Mouse (Mus musculus) ES-CJ7 (cell line): ENCODE results near the gene Rpl29.

Experiments used
- DNase-seq: peaks from one replicate; pipeline ENCODE4 v3.0.0; 2011; ENCODE audit warnings: low read depth, low spot score

Gene Rpl29

DNA sequence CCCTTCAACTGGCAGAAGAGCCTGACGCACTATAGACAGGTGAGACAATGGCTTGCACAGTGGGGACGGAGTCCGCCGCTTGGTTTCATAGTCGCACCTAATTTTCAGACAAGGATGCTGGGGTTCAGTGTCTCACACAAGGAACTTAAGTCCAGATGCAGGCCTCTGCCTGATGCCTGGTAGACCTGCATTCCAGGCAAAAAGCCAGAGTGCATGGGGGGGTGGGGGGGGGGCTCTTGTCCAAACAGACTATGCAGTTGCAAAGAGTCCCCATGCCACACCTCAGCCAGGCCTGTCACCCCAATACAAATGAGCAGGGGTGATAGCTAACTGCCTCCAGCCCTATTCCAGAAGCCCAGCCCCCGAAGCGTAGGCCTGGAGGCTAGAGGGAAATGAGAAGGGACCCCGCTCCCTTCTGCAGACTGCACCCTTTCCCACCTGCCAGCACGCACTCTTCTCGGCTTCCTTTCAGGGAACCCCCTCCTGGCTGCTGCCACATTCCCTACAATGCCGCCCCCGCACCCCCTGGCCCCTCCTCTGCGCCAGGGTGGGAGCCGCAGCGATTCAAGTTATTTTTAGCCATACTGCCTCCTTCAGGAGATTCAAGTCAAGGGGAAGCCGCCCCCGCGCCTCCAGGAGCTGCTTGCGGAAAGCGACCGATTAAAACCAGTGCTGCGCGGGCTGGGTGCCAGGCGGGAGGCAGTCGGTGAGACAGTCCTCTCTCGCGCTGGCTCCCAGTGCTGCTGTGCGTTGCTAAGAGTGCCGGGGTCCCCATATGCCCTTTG, 11.2 kb upstream of the Rpl29 start:
- DNase-seq, result peak; percentile 52

- DNase-seq, result no peak
Observed at GRCm38 (mm10) chr9:106420608-106421007, 8.6 kb upstream of the Rpl29 start.

- no peak for DNase-seq
Observed at GRCm38 (mm10) chr9:106421033-106421864, 8.0 kb upstream of the Rpl29 start.

- peak; percentile 93 for DNase-seq
Observed at GRCm38 (mm10) chr9:106421865-106422160, 7.4 kb upstream of the Rpl29 start.

- DNase-seq, result peak; percentile 48
Observed at GRCm38 (mm10) chr9:106428719-106429220, 484 bp upstream of the Rpl29 start.

- no peak for DNase-seq
Observed at GRCm38 (mm10) chr9:106430015-106430264, 686 bp downstream of the Rpl29 start.

DNA sequence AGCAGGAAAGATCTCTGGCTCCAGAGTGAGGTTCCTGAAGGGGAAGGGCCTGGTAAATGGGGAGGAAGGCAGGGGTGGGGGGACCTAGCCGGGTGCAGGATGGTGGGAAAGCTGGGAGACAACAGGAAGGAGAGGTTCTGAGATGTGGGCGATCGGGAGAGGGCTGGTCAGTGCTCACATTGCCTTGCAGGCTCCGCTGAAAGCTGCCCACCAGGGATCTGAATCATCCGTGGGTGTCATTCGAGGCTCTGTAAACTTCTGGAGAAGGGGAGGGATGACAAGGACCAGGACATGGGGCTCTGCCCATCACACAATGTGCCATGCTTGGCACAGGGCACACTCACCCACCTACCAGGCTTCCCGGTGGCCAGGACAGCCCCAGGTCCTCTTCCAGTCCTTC, 4.1 kb downstream of the Rpl29 start:
- no peak for DNase-seq

DNA sequence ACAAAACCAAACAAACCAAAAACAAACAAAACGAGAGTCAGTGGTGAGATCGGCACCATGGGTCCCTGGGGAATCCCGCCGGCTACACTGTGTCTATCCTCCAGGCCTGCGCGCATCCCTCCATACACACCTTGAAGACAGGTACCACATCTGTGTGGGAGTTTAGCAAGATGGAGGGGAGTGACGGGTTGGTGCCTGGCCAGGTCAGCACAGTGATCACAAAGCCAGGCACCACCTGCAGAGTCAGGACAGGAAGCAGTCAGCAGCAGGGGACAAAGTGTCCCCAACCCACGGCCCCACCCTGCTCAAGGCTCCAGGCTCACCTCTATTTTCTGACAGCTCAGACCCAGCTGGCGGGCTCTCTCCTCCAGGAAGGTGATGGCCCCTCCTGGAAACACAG, 7.3 kb downstream of the Rpl29 start:
- DNase-seq, result no peak

GRCm38 (mm10) chr9:106442680-106443079, 13.4 kb downstream of the Rpl29 start:
- DNase-seq, result no peak

GRCm38 (mm10) chr9:106444836-106445235, 15.6 kb downstream of the Rpl29 start:
- DNase-seq, result no peak

GRCm38 (mm10) chr9:106447348-106447747, 18.1 kb downstream of the Rpl29 start, which contains the start of the genes Abhd14b and Abhd14a:
Gene Abhd14b, plus strand, starts transcription at chr9:106447459.
Gene Abhd14a, minus strand, starts transcription at chr9:106447678.
- DNase-seq, result peak; percentile 77

DNA sequence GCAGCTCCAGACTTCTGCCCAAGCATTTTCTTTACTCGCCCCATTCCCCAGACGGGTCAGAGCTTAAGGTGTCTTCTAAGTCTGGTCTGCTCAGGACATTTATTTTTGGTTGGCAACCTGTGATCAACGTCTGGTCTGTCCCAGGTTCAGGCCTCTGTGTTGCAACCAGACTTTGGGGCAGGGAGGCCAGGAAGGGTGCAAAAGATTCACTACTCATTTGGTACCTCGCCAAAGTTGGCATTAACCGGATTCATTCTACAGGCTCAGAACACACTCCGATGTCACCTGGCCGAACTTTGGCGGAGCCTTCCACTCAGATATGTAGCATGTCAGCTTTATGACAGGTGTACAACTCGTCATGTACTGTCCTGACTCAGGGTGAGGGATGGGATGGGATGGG, 18.7 kb downstream of the Rpl29 start:
- no peak for DNase-seq

- peak; percentile 73 for DNase-seq
Observed at GRCm38 (mm10) chr9:106448498-106449031, 19.3 kb downstream of the Rpl29 start.

DNA sequence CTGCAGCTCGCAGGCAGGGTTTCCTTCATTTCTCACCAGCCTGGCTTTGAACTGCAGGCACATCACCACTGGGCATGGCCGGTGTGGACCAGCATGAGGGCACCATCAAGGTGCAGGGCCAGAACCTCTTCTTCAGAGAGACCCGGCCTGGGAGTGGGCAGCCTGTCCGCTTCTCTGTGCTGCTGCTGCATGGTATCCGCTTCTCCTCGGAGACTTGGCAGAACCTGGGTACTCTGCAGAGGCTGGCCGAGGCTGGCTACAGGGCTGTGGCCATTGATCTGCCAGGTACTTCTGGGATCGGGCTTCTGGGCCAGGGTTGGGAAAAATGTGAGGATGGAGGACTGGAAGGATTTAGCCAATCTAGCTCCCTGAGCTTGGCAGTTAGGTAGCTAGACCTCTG, 20.7 kb downstream of the Rpl29 start:
- no peak for DNase-seq

DNA sequence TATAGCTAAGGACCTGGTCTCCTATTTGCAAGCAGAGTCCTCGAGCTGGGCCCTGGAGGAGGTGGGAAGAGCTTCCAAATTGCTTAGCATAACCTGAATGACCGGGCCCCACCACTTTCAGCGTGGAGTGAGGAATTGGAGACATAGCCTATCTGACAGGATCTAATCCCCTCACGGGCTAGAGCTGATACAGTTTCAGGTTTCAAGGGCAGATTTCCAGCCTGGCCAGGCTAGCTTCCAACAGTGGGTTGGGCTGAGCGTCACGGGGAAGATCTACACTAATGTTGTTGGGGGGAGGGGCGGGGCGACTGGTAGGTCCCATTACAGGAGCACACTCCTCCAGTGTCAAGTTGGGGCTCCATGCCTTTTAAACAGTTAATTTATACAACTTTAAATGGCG, 21.4 kb downstream of the Rpl29 start:
- peak; percentile 70 for DNase-seq

GRCm38 (mm10) chr9:106451298-106451697, 22.0 kb downstream of the Rpl29 start:
- DNase-seq, result no peak

DNA sequence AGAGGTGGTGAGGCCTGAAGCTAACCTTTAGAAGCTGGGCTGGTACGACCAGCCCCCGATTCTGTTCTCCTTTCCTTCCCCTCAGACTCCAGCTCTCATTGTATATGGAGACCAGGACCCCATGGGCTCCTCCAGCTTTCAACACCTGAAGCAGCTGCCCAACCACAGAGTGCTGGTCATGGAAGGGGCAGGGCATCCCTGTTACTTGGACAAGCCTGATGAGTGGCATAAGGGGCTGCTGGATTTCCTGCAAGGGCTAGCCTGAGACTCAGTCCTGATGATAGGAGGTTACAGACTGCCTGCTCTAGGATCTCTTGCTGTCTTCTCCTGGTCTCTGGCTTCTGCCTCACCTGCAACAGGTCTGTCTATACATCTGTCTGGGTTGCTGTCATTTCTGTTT, 22.6 kb downstream of the Rpl29 start:
- DNase-seq, result no peak

- DNase-seq, result no peak
Observed at GRCm38 (mm10) chr9:106452351-106452750, 23.1 kb downstream of the Rpl29 start.

DNA sequence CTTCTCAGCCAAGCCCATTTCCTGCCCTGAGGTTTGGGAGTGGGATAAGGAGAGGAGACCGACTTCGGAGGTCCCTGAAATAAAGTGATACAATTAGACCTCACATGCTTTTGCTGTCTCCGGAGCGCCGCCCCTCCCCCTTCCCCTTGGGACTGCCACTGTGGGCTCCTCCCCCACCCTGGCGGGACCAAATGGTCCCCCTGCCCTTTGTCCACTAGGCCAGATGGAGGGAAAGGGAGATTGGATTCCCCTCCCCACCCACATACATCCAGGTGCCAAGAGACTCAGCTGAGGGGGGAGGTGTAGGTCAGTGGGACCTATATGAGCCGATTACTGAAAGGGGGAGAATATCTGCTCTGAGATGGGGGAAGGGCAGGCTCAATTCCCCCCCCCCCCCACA, 23.6 kb downstream of the Rpl29 start:
- peak; percentile 78 for DNase-seq

- DNase-seq, result no peak
Observed at GRCm38 (mm10) chr9:106453271-106454070, 24.2 kb downstream of the Rpl29 start, which contains the start of gene Pcbp4. Gene Pcbp4, plus strand, starts transcription at chr9:106453291.

GRCm38 (mm10) chr9:106454071-106454761, 25.0 kb downstream of the Rpl29 start:
- no peak for DNase-seq
